Mouse (Mus musculus) liver, adult (tissue): ENCODE data around the gene Hsf4.

ENCODE experiments used
- GATA4 ChIP-seq: IDR thresholded peaks from 2 replicates; pipeline ENCODE4 v1.6.1; 2014; ENCODE audit warnings: mild to moderate bottlenecking, low read length; ENCODE audit not compliant: insufficient replicate concordance

Hsf4 gene

DNA sequence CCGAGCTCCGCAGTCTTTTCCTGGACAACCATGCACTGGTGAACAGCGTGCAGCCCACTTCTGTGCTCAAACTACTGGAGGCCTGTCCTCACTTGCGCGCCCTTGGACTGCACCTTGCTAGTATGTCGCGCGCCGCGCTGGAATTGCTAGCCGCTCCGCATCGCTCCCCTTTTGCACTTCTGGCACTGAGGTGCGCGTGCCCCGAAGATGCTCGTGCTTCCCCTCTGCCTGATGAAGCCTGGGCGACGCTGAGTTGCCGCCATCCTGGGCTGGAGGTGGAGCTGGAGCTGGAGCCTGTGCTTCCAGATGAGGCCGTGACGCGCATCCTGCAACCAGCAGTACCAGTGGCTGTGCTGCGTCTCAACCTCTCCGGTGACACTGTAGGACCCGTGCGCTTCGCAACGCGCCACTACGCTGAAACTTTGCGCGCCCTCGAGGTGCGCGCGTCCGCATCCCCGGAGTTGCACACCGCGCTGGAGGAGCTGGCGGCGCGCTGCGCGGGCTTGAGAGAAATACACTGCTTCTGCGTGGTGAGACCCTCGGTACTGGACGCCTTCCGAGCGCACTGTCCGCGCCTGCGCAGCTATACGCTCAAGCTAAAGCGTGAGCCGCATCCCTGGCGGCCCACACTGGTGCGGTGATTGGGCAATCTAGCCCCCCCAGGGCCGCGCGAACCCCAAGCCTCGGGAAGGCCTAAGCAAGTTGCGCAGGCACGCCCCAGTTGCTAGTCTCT is 1.1 kb upstream of the Hsf4 start:
- TF ChIP-seq GATA4: no peak

DNA sequence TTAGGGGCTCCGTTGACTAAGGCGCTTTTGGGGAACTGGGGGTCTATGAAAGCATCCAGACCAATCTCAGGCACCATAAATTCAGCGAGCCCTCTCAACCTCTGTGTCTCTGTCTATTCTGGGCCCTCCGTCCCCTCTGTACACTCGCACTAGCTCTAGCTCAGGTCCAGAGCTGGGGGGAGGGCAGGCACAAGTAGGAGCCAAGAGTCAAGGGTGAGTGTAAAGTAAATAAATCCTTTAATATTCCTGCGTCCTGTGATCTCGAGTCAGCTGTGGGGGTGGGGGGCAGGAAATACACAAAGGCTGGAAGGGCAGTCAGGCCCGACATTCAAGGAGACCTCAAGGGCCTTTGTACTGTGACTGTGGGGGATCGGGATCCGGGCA is 534 bp upstream of the Hsf4 start:
- TF ChIP-seq GATA4: no peak

DNA sequence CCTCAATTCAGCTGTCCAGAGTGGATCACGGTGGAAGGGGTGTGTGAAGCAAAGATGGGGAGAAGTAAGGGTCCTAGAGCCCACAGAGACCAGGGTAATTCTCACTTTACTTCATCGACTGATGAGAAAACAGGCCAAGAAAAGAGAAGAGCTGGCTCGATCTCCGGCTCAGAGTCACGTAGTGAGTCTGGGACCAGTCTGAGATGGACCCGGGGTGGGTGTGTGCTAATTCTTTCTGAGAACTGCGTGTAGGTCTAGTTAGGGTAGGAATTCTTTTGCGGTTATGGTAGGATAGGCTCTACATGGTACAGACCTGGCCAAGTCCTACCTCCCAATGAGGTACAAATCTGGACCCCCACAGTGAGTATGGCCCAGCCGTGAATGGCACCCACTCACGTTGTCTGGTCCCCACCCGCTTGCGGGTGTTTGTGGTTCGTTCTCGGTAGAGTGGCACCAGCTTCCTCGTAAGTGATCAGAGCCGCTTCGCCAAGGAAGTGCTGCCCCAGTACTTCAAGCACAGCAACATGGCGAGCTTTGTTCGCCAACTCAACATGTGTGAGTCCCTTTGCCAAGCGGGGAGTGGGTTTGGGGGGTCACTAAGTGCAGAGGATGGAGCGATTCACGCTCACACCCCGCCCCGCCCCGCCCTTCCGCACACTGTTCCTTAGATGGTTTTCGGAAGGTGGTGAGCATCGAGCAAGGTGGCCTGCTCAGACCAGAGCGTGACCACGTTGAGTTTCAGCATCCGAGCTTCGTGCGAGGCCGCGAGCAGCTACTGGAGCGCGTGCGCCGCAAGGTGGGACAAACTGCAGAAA is 707 bp downstream of the Hsf4 start:
- no peak for TF ChIP-seq GATA4

DNA sequence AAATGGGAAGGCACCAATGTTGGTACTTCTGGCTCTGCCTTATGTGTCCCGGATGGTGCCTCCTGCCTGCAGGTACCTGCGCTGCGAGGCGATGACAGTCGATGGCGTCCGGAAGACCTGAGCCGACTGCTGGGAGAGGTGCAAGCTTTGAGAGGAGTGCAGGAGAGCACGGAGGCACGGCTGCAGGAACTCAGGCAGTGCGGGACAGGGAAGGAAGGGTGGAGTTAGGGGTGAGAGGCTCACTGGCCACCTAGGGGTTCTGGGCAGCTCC is 1.2 kb downstream of the Hsf4 start:
- TF ChIP-seq GATA4: no peak

DNA sequence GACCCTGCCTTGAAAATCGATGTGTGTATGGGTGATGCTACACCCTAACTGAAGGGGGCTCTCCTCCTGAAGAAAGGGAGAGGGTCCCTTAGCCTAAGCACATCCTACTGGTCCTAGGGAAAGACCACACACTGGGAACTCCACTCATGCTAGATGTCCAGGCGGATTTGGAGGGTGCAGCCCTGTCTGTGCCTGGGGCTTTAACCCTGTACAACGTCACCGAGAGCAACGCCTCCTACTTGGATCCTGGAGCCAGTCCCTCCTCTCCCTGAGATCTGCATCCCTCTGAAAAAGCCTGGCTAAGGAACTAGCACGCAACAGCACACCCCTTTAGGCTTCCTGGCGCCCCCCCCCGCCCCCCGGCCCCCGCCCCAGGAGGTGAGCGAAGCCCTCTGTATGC is 5.8 kb downstream of the Hsf4 start:
- TF ChIP-seq GATA4: no peak

DNA sequence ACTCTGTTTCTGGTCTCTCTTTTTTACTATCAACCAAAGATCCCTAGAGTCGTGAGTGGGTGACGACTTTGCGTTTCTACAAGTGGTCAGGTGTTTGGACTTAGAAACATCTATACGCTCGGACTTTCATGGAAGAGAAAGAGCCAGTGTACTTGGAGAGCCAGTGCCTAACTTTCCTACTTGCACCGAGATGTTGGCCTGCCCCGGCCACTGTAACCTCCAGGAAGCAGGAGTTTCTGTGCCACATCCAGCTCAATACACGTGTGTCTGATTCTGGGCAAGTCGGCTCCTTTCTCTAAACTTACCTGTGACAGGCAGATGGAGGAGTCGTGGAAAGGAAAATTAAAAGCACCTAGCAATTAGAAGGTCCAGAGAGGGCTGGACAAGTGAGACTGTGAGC is 6.2 kb downstream of the Hsf4 start, which contains the start of gene Nol3:
TSS of gene Nol3 (plus strand) at position 301 of the 400 bp plus-strand sequence.
- TF ChIP-seq GATA4: no peak

DNA sequence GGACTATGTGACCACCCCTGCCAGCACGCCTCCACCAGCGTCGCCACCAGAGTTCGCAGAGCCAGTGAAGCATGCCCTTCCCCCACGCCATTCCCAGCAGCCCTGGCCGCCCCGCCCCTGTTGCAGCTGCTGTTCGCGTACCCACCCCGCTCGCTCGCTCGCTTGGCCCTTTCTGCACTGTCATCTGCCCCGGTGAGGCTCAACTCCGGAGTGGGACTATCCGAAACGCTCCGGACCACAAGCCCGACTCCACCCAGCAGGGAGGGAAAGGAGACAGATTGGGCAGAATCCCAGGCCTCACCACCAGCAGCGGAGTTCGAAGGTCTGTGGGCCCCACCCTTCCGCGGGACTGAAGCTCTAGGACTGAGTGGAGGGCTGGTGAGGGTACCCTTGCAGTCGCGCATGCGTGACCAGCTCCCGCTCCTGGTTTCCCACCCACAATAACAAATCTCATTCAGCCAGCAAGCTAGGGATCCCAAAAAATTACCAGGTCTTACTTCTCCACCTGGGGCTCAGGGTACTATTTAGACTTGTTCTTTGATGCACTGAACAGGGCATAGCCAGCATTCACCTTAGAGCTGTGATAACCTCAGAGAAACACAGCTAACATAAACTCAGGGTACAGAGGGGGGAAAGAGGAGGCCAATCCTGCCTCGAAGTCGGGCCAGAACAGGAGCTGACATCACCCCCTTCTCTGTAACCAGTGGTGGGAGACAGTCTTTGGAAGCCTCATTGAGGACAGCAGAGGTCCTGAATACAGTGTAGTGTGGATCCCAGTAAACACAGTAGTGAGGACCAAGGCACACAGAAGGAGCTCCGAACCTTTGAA is 6.9 kb downstream of the Hsf4 start:
- no peak for TF ChIP-seq GATA4

DNA sequence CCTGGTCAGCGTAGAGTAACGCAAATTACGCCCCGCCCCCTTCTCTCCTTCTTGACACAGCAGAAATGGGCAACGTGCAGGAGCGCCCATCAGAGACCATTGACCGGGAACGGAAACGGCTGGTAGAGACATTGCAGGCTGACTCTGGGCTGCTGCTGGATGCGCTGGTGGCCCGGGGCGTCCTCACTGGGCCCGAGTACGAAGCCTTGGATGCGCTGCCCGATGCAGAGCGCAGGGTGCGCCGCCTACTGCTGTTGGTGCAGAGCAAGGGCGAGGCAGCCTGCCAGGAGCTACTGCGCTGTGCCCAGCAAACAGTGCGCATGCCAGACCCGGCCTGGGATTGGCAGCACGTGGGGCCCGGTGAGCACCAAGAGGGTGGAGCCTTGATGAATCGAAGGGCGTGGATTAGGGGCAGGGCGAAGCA is 9.3 kb downstream of the Hsf4 start:
- no peak for TF ChIP-seq GATA4

DNA sequence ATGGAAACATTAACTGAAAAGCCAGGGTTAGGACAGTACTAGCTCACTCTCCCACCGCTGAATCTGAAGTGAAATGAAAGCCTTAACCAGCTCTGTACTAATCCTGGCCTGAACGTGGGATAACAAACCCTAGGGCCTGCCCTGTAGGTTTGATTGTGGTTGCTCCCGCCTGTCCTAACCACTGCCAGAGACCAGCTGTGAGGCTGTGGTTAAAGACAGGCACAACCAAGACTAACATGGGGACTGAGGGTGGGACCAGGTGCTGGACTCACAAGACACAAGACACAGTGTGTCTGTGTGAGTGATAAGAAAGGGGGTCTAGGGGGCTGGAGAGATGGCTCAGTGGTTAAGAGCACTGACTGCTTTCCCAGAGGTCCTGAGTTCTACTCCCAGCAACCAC is 11.0 kb downstream of the Hsf4 start:
- TF ChIP-seq GATA4: no peak

DNA sequence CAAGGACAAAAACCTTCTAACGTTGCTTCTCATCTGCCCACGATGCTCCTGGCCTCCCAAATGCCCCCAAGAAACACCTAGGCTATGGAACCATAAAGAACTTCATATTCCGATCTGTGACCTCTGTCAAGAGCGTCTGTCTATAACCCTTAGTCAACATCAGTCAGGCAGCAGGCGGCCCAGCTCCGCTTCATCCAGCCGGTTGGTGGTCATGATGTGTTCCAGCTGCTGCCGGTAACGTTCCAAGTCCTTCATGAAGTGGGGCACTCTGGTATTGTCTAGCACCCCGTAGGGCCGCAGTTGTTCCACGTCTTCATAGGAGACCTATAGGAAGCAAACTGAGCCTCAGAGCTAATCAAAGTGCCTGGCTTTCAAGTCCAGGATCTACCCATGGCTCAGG is 12.2 kb downstream of the Hsf4 start:
- TF ChIP-seq GATA4: no peak

DNA sequence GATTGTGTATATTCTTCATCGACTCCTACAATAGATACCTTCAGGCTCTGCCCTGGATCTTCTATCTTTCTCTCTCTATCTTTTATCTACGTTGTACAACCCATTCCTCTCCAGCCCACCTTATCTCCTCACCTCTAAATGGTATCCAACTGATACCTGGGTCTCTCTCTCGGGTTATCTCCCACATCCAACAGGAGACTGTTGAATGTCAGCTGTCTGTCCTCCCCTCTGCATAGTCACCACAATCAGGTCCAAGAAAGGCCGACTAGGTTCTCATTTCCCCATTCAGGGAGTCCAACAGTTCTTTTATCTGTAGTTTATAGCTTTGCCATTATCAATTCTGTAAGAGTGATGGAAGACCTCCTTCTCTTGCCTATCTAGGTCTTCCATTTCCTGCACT is 12.6 kb downstream of the Hsf4 start:
- no peak for TF ChIP-seq GATA4

DNA sequence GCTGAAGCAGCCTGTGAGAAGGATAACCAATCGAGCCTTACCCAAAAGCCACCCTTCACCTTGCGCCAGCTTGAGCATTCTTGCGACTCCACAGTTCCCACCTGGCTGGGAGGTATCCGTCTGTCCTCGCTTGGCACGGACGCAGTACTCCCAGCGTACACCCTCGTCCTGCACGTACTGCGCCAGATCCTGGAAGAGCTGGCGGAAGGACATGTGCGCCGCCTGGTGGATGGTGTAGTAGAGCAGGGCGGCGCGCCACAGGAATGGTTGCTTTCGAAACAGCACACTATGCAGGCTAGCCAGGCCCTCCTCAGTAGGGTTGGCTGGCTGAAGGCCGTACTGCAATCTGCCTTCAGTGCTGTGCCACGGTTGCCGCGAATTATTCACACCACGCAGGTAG is 13.5 kb downstream of the Hsf4 start:
- no peak for TF ChIP-seq GATA4

DNA sequence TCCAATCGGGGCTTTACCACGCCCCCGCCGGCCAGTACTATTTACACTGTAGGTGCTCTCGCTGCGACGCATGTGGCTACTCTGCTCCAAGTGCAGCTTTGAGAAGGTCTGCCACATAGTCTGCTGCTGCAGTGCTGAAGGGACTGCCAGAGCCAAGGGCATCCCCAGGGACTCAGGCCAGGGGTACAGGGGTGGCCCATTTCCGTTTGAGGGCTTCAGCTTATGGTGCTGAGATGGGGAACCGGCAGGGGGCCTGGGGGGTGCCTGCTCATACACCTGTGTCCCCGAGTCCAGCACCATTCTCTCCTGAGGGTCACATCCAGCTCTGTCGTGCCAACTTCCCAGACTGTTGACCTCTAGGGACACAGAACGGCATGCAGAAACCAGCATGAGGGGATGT is 15.9 kb downstream of the Hsf4 start:
- TF ChIP-seq GATA4: no peak

DNA sequence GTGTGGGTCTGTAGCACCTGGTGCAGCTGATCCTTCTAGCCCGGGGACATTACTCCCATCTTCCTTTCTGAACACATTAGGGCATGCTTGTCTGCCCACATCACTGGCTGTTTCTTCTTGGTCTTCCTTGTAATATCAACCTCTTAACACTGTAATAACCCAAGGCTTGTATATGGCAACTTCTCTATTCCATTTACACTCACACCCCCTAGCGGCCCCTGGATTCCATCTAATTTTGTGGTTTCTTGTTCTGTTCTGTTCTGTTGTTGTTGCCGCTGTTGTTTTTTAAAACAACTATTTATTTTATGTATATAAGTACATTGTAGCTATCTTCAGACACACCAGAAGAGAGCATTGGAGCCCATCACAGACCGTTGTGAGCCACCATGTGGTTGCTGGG is 17.3 kb downstream of the Hsf4 start:
- TF ChIP-seq GATA4: no peak

DNA sequence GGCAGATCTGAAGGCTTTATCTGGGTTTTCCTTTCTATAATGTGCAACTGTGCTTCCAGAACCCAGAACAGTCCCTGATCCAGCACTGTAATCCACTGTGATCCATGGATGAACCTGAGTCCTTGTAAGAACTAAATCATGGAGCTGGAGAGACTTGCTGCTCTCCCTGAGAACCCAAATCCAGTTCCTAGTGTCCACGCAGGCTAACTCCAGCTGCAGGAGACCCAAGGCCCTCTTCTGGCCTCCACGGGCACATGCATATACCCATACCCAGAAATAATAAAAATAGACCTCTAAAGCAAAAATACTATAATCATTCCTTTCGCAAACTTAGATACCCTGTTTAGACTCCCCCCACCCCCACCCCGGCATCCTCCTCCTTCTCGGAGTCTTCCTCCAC is 18.6 kb downstream of the Hsf4 start:
- no peak for TF ChIP-seq GATA4

DNA sequence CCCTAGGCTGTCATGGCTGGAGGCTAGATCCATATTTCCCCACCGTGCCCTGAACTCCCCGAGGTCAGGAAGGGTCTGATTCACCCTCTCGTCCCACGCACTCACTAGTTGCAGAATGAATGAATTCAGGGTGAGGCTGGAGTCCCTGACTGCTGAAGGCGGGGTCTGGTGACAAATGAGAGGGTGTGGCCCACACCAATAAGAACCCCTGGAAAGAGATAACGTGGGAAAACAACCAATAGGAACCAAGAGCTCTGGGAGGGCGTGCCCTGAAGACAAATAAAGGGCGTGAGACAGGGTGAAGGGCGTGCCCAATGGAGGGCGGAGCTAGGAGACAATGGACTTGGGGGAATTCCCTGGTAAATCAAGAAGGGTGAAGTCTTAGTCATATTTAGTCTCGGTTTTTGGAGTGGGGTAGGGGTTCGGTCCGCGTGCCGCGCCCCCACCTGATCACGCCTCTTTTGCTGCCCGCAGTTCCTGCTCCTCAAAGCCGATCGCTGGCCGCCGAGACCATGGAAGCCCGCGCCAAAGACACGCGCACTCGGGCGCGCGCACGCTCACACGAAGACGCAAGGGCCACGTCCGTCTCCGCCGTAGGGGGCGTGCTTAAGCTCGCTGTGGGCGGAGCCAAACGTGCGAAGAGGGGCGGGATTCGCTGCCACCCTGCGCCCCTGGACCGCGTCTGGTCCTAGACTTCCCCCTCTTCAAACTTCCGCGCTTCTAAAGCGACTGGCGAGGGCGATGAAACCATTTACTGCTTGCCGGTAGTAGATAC is 19.5 kb downstream of the Hsf4 start:
- TF ChIP-seq GATA4: no peak; the same call in 1 of the 2 replicates
